Mouse (Mus musculus): ENCODE results near the gene Dgkb. TPM values are rescaled to one million over a fixed set of nuclear protein-coding genes. Genes with fewer than 3 reads are reported as not detected.

Dgkb gene
- polyA plus RNA-seq, 1 experiment from 2014 or later, result 0.05 TPM

GRCm38 (mm10) chr12:38600165-38600845 lies 782.8 kb downstream of the Dgkb start:
- 66% methylated on average over 3 of the region's 3 CpGs for WGBS (ENCODE audit: insufficient replicate concordance)
- H3K36me3 ChIP-seq, result no peaks in the 10 kb centered on the region
- H3K9me3 ChIP-seq (replicated peaks), result no peaks in the 10 kb centered on the region
- no peak for DNase-seq
- no peak for ATAC-seq (ENCODE audit: low read depth)
- no peaks in the 10 kb centered on the region for H3K27me3 ChIP-seq
- no peak overlapping the region for H3K4me2 ChIP-seq
- no peak overlapping the region for H3K4me3 ChIP-seq (replicated peaks)
- H3K9ac ChIP-seq, result no peak overlapping the region
- no peak overlapping the region for H3K27ac ChIP-seq
- no peaks in the 10 kb centered on the region for H3K4me1 ChIP-seq (replicated peaks)

- ATAC-seq (ENCODE audit: low read depth) (no peak), DNase-seq (no peak)
- no peak overlapping the region for H3K27ac ChIP-seq
- no peaks in the 10 kb centered on the region for H3K36me3 ChIP-seq
- H3K4me3 ChIP-seq (replicated peaks), result no peak overlapping the region
- H3K9me3 ChIP-seq (replicated peaks), result no peaks in the 10 kb centered on the region
- H3K4me1 ChIP-seq (replicated peaks), result no peaks in the 10 kb centered on the region
- H3K4me2 ChIP-seq, result no peak overlapping the region
- H3K27me3 ChIP-seq, result no peaks in the 10 kb centered on the region
- WGBS (ENCODE audit: insufficient replicate concordance), result 50% methylated on average over 1 of the region's 1 CpGs
- no peak overlapping the region for H3K9ac ChIP-seq
These were observed 790.6 kb downstream of the Dgkb start for GRCm38 (mm10) chr12:38608104-38608503.

- H3K9ac ChIP-seq, result no peak overlapping the region
- no peak overlapping the region for H3K4me2 ChIP-seq
- H3K27ac ChIP-seq, result no peak overlapping the region
- no peak overlapping the region for H3K4me3 ChIP-seq (replicated peaks)
- H3K36me3 ChIP-seq, result no peaks in the 10 kb centered on the region
- H3K4me1 ChIP-seq (replicated peaks), result no peaks in the 10 kb centered on the region
- no peaks in the 10 kb centered on the region for H3K9me3 ChIP-seq (replicated peaks)
- H3K27me3 ChIP-seq, result no peaks in the 10 kb centered on the region
- ATAC-seq (ENCODE audit: low read depth), result no peak
- 21% methylated on average over 3 of the region's 3 CpGs for WGBS (ENCODE audit: insufficient replicate concordance)
- DNase-seq, result no peak
These were observed 850.7 kb downstream of the Dgkb start for GRCm38 (mm10) chr12:38668265-38668664.
